Mouse (Mus musculus): ENCODE results near the gene Shb.

GRCm38 (mm10) chr4:45447196-45447595 lies 85.1 kb downstream of the Shb start:
- TF ChIP-seq REST (IDR thresholded peaks at IDR 0.05; ENCODE audit: insufficient read depth, insufficient read length), result no peak
- no peak for TF ChIP-seq POLR2A (IDR thresholded peaks at IDR 0.05; ENCODE audit: insufficient read length, low read depth)

Data from myocyte (in vitro differentiated cells).